ENCODE assay signal across 8 mouse cellular contexts in genomic region chr3:87919336-87920108, GRCm38 (mm10). TPM values are rescaled to one million over a fixed set of nuclear protein-coding genes. Genes with fewer than 3 reads are reported as not detected.
A peak's percentile ranks its signal among the peaks of the same experiment; 100 is the strongest.
DNase-seq lines count a peak whose midpoint lies in the region; ATAC-seq lines count a peak whose summit lies in the region.

Gene Mrpl24 (plus strand): TSS chr3:87919506.

- peak within 1 kb of the TSS; percentile 48 for H3K27ac ChIP-seq in hindbrain, embryonic 11.5 days (ENCODE audit: low read depth, low read length)

- peak within 1 kb of the TSS; percentile 72 for H3K9ac ChIP-seq in hindbrain, embryonic 11.5 days (ENCODE audit: low read depth, low read length)

- peak; percentile 80 for ATAC-seq in hindbrain, embryonic 11.5 days (ENCODE audit: low FRiP score)

- under 1% methylated on average over 30 of the region's 30 CpGs for WGBS in hindbrain, embryonic 11.5 days

- H3K4me3 ChIP-seq in hindbrain, embryonic 11.5 days (ENCODE audit: low read depth, low read length), result peak within 1 kb of the TSS; percentile 65

- no peaks in the 10 kb centered on the region for H3K4me1 ChIP-seq in hindbrain, embryonic 11.5 days (replicated peaks; ENCODE audit: control insufficient read depth, insufficient read depth, low read length)

- H3K9me3 ChIP-seq in hindbrain, embryonic 11.5 days (ENCODE audit: control insufficient read depth, low read length), result no peaks in the 10 kb centered on the region

- H3K27me3 ChIP-seq in hindbrain, embryonic 11.5 days (ENCODE audit: control insufficient read depth, insufficient read depth, low read length), result no peaks in the 10 kb centered on the region

- peaks cover 6% of the 10 kb centered on the region for H3K36me3 ChIP-seq in hindbrain, embryonic 11.5 days (ENCODE audit: control insufficient read depth, insufficient read depth, low read length)

- peak; percentile 93 for DNase-seq in MN1 (ENCODE audit: low spot score)
- DNase-seq in cerebellum, adult 9-10 months, result peak; percentile 91
- peak; percentile 94 to 95 for DNase-seq in frontal cortex, adult 2 months (ENCODE audit: extremely low spot score in 1 of 2, low spot score in 1 of 2)
- DNase-seq in hindbrain, embryonic 11.5 days (ENCODE audit: low spot score), result peak; percentile 81
- peak; percentile 72 to 77 for DNase-seq in layer of hippocampus, postnatal 10 days (ENCODE audit: low spot score in 2 of 2)
- DNase-seq in lung, postnatal 10 days, result peak; percentile 92
- DNase-seq in ovary, postnatal 36 days (ENCODE audit: low spot score), result peak; percentile 68
- peak; percentile 68 for DNase-seq in thymus, postnatal 25 days

- peak within 1 kb of the TSS; percentile 69 for H3K4me2 ChIP-seq in hindbrain, embryonic 11.5 days (replicated peaks; ENCODE audit: low read depth, low read length)

RNA-seq across cellular contexts. Expression of gene Mrpl24, which starts in this region (rescaled TPM):
- 80.0 and 80.7 TPM in 2 replicates for polyA plus RNA-seq in frontal cortex, adult 2 months (2012; rRNA removed)
- 78.4 and 83.6 TPM in 2 replicates for polyA plus RNA-seq in hindbrain, embryonic 11.5 days (2014; fragmentation: Nextera tagmentation; extraction: Ambion mirVana)
- 10 to 100 TPM; 49.4 to 55.6 TPM for total RNA-seq in layer of hippocampus, postnatal 10 days (2021)

Comparison
In these comparisons a context has a peak if more than half of its experiments do, and no peak if none do; other contexts are left out.
1. Peak in every context shown above with its lines: DNase-seq, ATAC-seq, H3K4me3 ChIP-seq and H3K27ac ChIP-seq.